Mouse (Mus musculus) lung, adult 18-20 months (tissue): ENCODE data around the gene Fubp1.

ENCODE experiments used
- DNase-seq, 2 experiments: peaks; one replicate each; pipeline ENCODE4 v3.0.0; 2022; ENCODE audit warnings: mixed read lengths in 2 of 2

Gene Fubp1

DNA sequence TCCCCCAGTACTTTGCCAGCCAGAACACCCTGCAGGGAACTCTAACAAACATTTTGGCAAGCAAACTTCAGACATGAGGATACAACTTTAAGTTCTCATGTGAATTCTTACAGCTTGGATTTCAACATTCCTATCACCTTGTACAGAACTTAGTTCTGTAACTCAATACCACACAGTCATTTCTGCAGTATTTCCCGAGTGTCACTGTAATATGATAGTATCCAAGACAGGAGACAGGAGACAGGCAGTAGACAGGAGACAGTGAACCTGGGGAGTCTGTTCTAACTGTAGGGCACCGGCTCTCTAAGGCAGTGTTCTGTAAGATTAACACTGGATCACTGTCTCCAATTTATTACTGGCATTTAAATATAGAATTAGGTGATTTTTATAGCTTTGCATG, 68.2 kb downstream of the Fubp1 start:
- DNase-seq, result no peak

DNA sequence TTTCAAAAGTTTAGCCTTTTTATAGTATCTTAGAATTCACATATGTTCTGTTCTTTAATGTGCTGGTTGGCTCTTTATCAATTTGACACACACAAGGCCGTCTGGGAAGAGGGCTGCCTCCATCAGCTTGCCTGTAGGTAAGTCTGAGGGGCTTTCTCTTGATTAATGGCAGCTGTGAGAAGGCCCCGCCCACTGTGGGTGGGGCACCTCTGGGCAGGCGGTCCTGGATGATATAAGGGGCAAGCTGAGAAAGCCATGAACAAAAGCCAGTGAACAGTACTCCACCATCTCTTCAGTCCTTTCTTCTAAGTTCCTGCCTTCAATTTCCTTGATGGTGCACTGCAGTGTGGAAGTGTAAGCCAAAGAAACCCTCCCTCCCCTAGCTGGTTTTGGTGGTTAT, 71.9 kb downstream of the Fubp1 start:
- no peak for DNase-seq

GRCm38 (mm10) chr3:152284306-152284705, 74.1 kb downstream of the Fubp1 start:
- no peak for DNase-seq

GRCm38 (mm10) chr3:152284759-152285158, 74.5 kb downstream of the Fubp1 start:
- DNase-seq, result no peak
